Mouse (Mus musculus): ENCODE data around the gene Dus4l. TPM values are rescaled to one million over a fixed set of nuclear protein-coding genes. Genes with fewer than 3 reads are reported as not detected.

The Dus4l gene
- polyA plus RNA-seq, 2 experiments from 2014 or later: 5.1 to 10.9 TPM

Other genes with a start within 250 kb of the Dus4l start
- 10 to 100 TPM; 24.7 to 25.9 TPM for gene Cbll1, start 155.2 kb downstream of the Dus4l start, polyA plus RNA-seq (2017; shearing (Covaris generic))
- not detected for gene Slc26a4, start 94.9 kb downstream of the Dus4l start, polyA plus RNA-seq (2017; shearing (Covaris generic))
- 10 to 100 TPM; 85.3 to 95.2 TPM for gene Bcap29, start 20.2 kb downstream of the Dus4l start, polyA plus RNA-seq (2017; shearing (Covaris generic))
- 10 to 100 TPM; 44.4 to 48.2 TPM for gene Cog5, start within 50 bp of the Dus4l start, polyA plus RNA-seq (2017; shearing (Covaris generic))
- gene Gpr22, start 59.1 kb upstream of the Dus4l start, polyA plus RNA-seq (2017; shearing (Covaris generic)): under 1 TPM; 0.33 to 0.40 TPM

Data from activated CD4-positive, CD25-positive, alpha-beta regulatory T cell, adult 4 months (primary cell).